Mouse (Mus musculus) C2C12 (cell line): Measurements from ENCODE around the gene Ube2n. TPM values are rescaled to one million over a fixed set of nuclear protein-coding genes. Genes with fewer than 3 reads are reported as not detected.
A peak's percentile ranks its signal among the peaks of the same experiment; 100 is the strongest.

Experiments used
- H3K27me3 ChIP-seq: one replicate; pipeline ENCODE4 v1.6.1; 2011; ENCODE audit not compliant: control insufficient read depth, insufficient read depth, insufficient read length
- H3K36me3 ChIP-seq: one replicate; pipeline ENCODE4 v1.6.1; 2011; ENCODE audit not compliant: control insufficient read depth, insufficient read depth
- H3K4me3 ChIP-seq: one replicate; pipeline ENCODE4 v1.5.1; 2011; ENCODE audit warnings: mild to moderate bottlenecking, control low read depth; ENCODE audit not compliant: poor library complexity, insufficient read depth, severe bottlenecking
- H3K79me2 ChIP-seq: one replicate; pipeline ENCODE4 v1.6.1; 2011; ENCODE audit not compliant: control insufficient read depth, insufficient read depth
- H3K79me3 ChIP-seq: one replicate; pipeline ENCODE4 v1.6.1; 2011; ENCODE audit warnings: low read depth, control low read depth
- H3ac ChIP-seq: one replicate; pipeline ENCODE3; 2011; ENCODE audit warnings: low read depth; ENCODE audit not compliant: control insufficient read depth, insufficient read length
- CEBPB ChIP-seq: IDR thresholded peaks from one replicate; pipeline ENCODE4 v1.6.1; 2011; ENCODE audit warnings: low read depth, mild to moderate bottlenecking, control low read depth, moderate library complexity
- CTCF ChIP-seq: IDR thresholded peaks from one replicate; pipeline ENCODE4 v1.5.1; 2011; ENCODE audit not compliant: control insufficient read depth, insufficient read depth, insufficient read length
- FOSL1 ChIP-seq: IDR thresholded peaks from one replicate; pipeline ENCODE4 v1.8.0; 2011; ENCODE audit warnings: mild to moderate bottlenecking, low read length; ENCODE audit not compliant: poor library complexity, insufficient read depth, severe bottlenecking
- MAX ChIP-seq: IDR thresholded peaks from one replicate; pipeline ENCODE4 v1.6.1; 2011; ENCODE audit warnings: mild to moderate bottlenecking, control low read depth
- MYOD1 ChIP-seq: IDR thresholded peaks from one replicate; pipeline ENCODE4 v1.6.1; 2011; ENCODE audit warnings: low read depth; ENCODE audit not compliant: control insufficient read depth, insufficient read length
- MYOG ChIP-seq: IDR thresholded peaks from one replicate; pipeline ENCODE4 v1.6.1; 2011; ENCODE audit not compliant: control insufficient read depth, insufficient read length; ENCODE audit errors: extremely low read depth
- USF1 ChIP-seq: IDR thresholded peaks from one replicate; pipeline ENCODE4 v1.6.1; 2011; ENCODE audit warnings: low read depth, mild to moderate bottlenecking, control low read depth, moderate library complexity
- polyA plus RNA-seq: library from polyadenylated mRNA; unstranded; fragments of >200 nt; fragmentation: generic; extraction: Trizol; gene quantifications from one replicate; pipeline ENCODE4 v1.2.1, GENCODE M21; 2012; ENCODE audit warnings: missing spikeins

The Ube2n gene
- polyA plus RNA-seq, 1 experiment, result 168 TPM

GRCm38 (mm10) chr10:95562859-95563841 lies 48.2 kb downstream of the Ube2n start:
- Histone ChIP-seq H3K79me2 (peaks cover 57% of the 10 kb centered on the region), H3K79me3 (peaks cover 54% of the 10 kb centered on the region), H3K36me3 (peaks cover 26% of the 10 kb centered on the region), H3K4me3 (peak overlapping the region; percentile 84), H3K27me3 (no peaks in the 10 kb centered on the region), H3ac (peak overlapping the region; percentile 95)
- TF ChIP-seq MAX (no peak), CTCF (no peak), USF1 (no peak), FOSL1 (no peak), MYOD1 (no peak), MYOG (no peak), CEBPB (no peak)

- peak within 1 kb of the TSS; percentile 84 for H3K4me3 ChIP-seq
- peaks cover 44% of the 10 kb centered on the region for H3K79me3 ChIP-seq
- peaks cover 47% of the 10 kb centered on the region for H3K79me2 ChIP-seq
- peaks cover 18% of the 10 kb centered on the region for H3K36me3 ChIP-seq
- H3ac ChIP-seq, result peak within 1 kb of the TSS; percentile 95
- TF ChIP-seq USF1 (no peak), MYOD1 (no peak), CEBPB (no peak), MYOG (no peak), MAX (peak; percentile 30), CTCF (no peak), FOSL1 (no peak)
- H3K27me3 ChIP-seq, result no peaks in the 10 kb centered on the region
Observed at GRCm38 (mm10) chr10:95563851-95564845, 49.2 kb downstream of the Ube2n start, which contains the start of gene Nudt4. Nudt4 (minus strand) TSS chr10:95564146.

GRCm38 (mm10) chr10:95565156-95565854 lies 50.4 kb downstream of the Ube2n start:
- no peaks in the 10 kb centered on the region for H3K27me3 ChIP-seq
- peaks cover 35% of the 10 kb centered on the region for H3K79me2 ChIP-seq
- peaks cover 6% of the 10 kb centered on the region for H3K36me3 ChIP-seq
- peaks cover 33% of the 10 kb centered on the region for H3K79me3 ChIP-seq
- H3ac ChIP-seq, result no peak overlapping the region
- H3K4me3 ChIP-seq, result no peak overlapping the region
- TF ChIP-seq FOSL1 (no peak), USF1 (no peak), MYOG (no peak), MAX (no peak), CTCF (no peak), MYOD1 (no peak), CEBPB (no peak)

- Histone ChIP-seq H3K36me3 (no peaks in the 10 kb centered on the region), H3K4me3 (no peak overlapping the region), H3K27me3 (no peaks in the 10 kb centered on the region), H3ac (no peak overlapping the region), H3K79me2 (peaks cover 21% of the 10 kb centered on the region), H3K79me3 (peaks cover 19% of the 10 kb centered on the region)
- TF ChIP-seq FOSL1 (no peak), MAX (no peak), USF1 (no peak), MYOD1 (no peak), CEBPB (no peak), CTCF (no peak), MYOG (no peak)
Observed at GRCm38 (mm10) chr10:95566786-95567185, 51.8 kb downstream of the Ube2n start.
